In the genomic region with DNA sequence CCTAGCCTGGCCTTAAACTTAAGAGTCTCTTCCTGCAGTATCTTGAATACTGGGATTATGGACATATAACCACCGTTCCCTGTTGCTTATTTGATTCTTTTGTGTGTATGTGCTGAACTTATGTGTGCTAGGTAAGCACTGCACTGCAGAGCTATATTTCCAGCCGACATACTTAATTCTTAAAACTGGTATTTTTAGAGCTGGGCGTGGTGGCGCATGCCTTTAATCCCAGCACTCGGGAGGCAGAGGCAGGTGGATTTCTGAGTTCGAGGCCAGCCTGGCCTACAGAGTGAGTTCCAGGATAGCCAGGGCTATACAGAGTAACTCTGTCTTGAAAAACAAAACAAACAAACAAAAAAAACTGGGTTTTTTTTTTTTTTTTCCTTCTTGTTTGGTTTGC, we compare ENCODE assay signal across 8 mouse cellular contexts. TPM values are rescaled to one million over a fixed set of nuclear protein-coding genes. Genes with fewer than 3 reads are reported as not detected.
DNase-seq lines count a peak whose midpoint lies in the region; ATAC-seq and TF ChIP-seq lines count a peak whose summit lies in the region.
"Not testable (repeated sequence)": the region's sequence is repeated elsewhere in the genome, so short reads cannot be mapped to it uniquely, and the experiment has no call there.

No protein-coding gene starts in this region.

- H3K27me3 ChIP-seq in forebrain, embryonic 12.5 days; heart, embryonic 12.5 days (replicated peaks); hindbrain, embryonic 15.5 days; liver, postnatal 0 days (ENCODE audit: insufficient read depth, low read length); midbrain, embryonic 14.5 days (ENCODE audit: control insufficient read depth, insufficient read depth, low read length); stomach, embryonic 15.5 days (replicated peaks): not testable (repeated sequence)

- H3K4me3 ChIP-seq in brown adipose tissue, adult 24 weeks (ENCODE audit: insufficient read depth, low read depth, low read length): peak overlapping the region; percentile 20; the same call in 1 of the 2 replicates
- H3K4me3 ChIP-seq in forebrain, embryonic 12.5 days (replicated peaks); heart, embryonic 12.5 days; midbrain, embryonic 14.5 days (replicated peaks; ENCODE audit: low read depth, low read length); stomach, embryonic 15.5 days (replicated peaks): not testable (repeated sequence)
- 0 out of 2 replicates have a peak overlapping the region, but pooled peaks have one; percentile 14 for H3K4me3 ChIP-seq in hindbrain, embryonic 15.5 days
- peak overlapping the region; percentile 61 for H3K4me3 ChIP-seq in left cerebral cortex, adult 2 months
- H3K4me3 ChIP-seq in liver, postnatal 0 days (ENCODE audit: low read depth, low read length): peak overlapping the region; percentile 90; the same call in 1 of the 2 replicates

- TF ChIP-seq CTCF in left cerebral cortex, adult 2 months (IDR thresholded peaks at IDR 0.05); liver, postnatal 0 days (IDR thresholded peaks at IDR 0.05; ENCODE audit: low read depth): not testable (repeated sequence)

- not testable (repeated sequence) for TF ChIP-seq EP300 in liver, postnatal 0 days (IDR thresholded peaks at IDR 0.05; ENCODE audit: low read depth)

- H3K4me2 ChIP-seq in forebrain, embryonic 12.5 days: peak overlapping the region; percentile 91
- peak overlapping the region; percentile 26; the same call in 1 of the 2 replicates for H3K4me2 ChIP-seq in heart, embryonic 12.5 days
- peak overlapping the region; percentile 91 for H3K4me2 ChIP-seq in hindbrain, embryonic 15.5 days
- peak overlapping the region; percentile 90 for H3K4me2 ChIP-seq in liver, postnatal 0 days (ENCODE audit: low read depth, low read length)
- peak overlapping the region; percentile 93 for H3K4me2 ChIP-seq in midbrain, embryonic 14.5 days (ENCODE audit: low read length)
- H3K4me2 ChIP-seq in stomach, embryonic 15.5 days: peak overlapping the region; percentile 35

- H3K9ac ChIP-seq in forebrain, embryonic 12.5 days; heart, embryonic 12.5 days; hindbrain, embryonic 15.5 days; liver, postnatal 0 days (replicated peaks); midbrain, embryonic 14.5 days (replicated peaks; ENCODE audit: low read length); stomach, embryonic 15.5 days: not testable (repeated sequence)

- DNase-seq in left cerebral cortex, adult 2 months (ENCODE audit: extremely low spot score in 1 of 2, low spot score in 2 of 2); liver, postnatal 0 days; midbrain, embryonic 14.5 days: not testable (repeated sequence)

- H3K9me3 ChIP-seq in forebrain, embryonic 12.5 days; heart, embryonic 12.5 days (replicated peaks); hindbrain, embryonic 15.5 days; liver, postnatal 0 days (ENCODE audit: low read length); midbrain, embryonic 14.5 days (ENCODE audit: control insufficient read depth, low read length); stomach, embryonic 15.5 days: not testable (repeated sequence)

- not testable (repeated sequence) for ATAC-seq in forebrain, embryonic 12.5 days (ENCODE audit: low FRiP score); heart, embryonic 12.5 days (ENCODE audit: insufficient number of reproducible peaks, low FRiP score); hindbrain, embryonic 15.5 days (ENCODE audit: low FRiP score, low read depth); liver, postnatal 0 days; midbrain, embryonic 14.5 days (ENCODE audit: low FRiP score, low TSS enrichment); stomach, embryonic 15.5 days (ENCODE audit: insufficient read depth, low FRiP score, low read depth)

- intact Hi-C loops in left cerebral cortex, adult 2 months (cut with DNase I): not testable (repeated sequence)

- WGBS in forebrain, embryonic 12.5 days: 90% methylated on average over 6 of the region's 6 CpGs
- WGBS in heart, embryonic 12.5 days: 86% methylated on average over 6 of the region's 6 CpGs
- 98% methylated on average over 6 of the region's 6 CpGs for WGBS in hindbrain, embryonic 15.5 days
- 80% methylated on average over 6 of the region's 6 CpGs for WGBS in liver, postnatal 0 days (ENCODE audit: insufficient replicate concordance)
- WGBS in midbrain, embryonic 14.5 days: 94% methylated on average over 6 of the region's 6 CpGs
- 90% methylated on average over 6 of the region's 6 CpGs for WGBS in stomach, embryonic 15.5 days

- H3K27ac ChIP-seq in brown adipose tissue, adult 24 weeks (replicated peaks; ENCODE audit: low read depth, low read length); forebrain, embryonic 12.5 days; heart, embryonic 12.5 days (ENCODE audit: poor library complexity, severe bottlenecking); hindbrain, embryonic 15.5 days (replicated peaks); left cerebral cortex, adult 2 months; liver, postnatal 0 days (ENCODE audit: low read depth); midbrain, embryonic 14.5 days (replicated peaks; ENCODE audit: low read depth, low read length); stomach, embryonic 15.5 days: not testable (repeated sequence)

- H3K4me1 ChIP-seq in brown adipose tissue, adult 24 weeks (ENCODE audit: control insufficient read depth, insufficient read depth, insufficient read length, low read length): peaks cover 12% of the 10 kb centered on the region
- peaks cover 26% of the 10 kb centered on the region for H3K4me1 ChIP-seq in forebrain, embryonic 12.5 days
- H3K4me1 ChIP-seq in heart, embryonic 12.5 days (replicated peaks); stomach, embryonic 15.5 days: not testable (repeated sequence)
- H3K4me1 ChIP-seq in hindbrain, embryonic 15.5 days (replicated peaks): peaks cover 39% of the 10 kb centered on the region
- H3K4me1 ChIP-seq in liver, postnatal 0 days (ENCODE audit: insufficient read depth): peaks cover 37% of the 10 kb centered on the region
- H3K4me1 ChIP-seq in midbrain, embryonic 14.5 days (ENCODE audit: control insufficient read depth, insufficient read depth, low read length): peaks cover 26% of the 10 kb centered on the region

- not testable (repeated sequence) for H3K36me3 ChIP-seq in forebrain, embryonic 12.5 days (replicated peaks); hindbrain, embryonic 15.5 days; midbrain, embryonic 14.5 days (ENCODE audit: control insufficient read depth, insufficient read depth, low read length); stomach, embryonic 15.5 days
- H3K36me3 ChIP-seq in heart, embryonic 12.5 days: peaks cover 13% of the 10 kb centered on the region
- peaks cover 24% of the 10 kb centered on the region for H3K36me3 ChIP-seq in liver, postnatal 0 days (replicated peaks; ENCODE audit: insufficient read depth, low read length)

RNA-seq across cellular contexts. Expression of gene Dr1, which starts 2.6 kb away (rescaled TPM):
- 17.2 and 19.8 TPM in 2 replicates for polyA plus RNA-seq in brown adipose tissue, adult 24 weeks (2012; ENCODE audit: insufficient read depth, insufficient read length, missing spikeins)
- polyA plus RNA-seq in forebrain, embryonic 12.5 days (2016; fragmentation: Nextera tagmentation; extraction: Ambion mirVana): 54.1 and 54.3 TPM in 2 replicates
- polyA plus RNA-seq in heart, embryonic 12.5 days (2016; fragmentation: Nextera tagmentation; extraction: Ambion mirVana): 32.8 and 33.0 TPM in 2 replicates
- polyA plus RNA-seq in hindbrain, embryonic 15.5 days (2015; fragmentation: Nextera tagmentation; extraction: Ambion mirVana): 39.8 and 41.8 TPM in 2 replicates
- 10 to 100 TPM; 33.9 to 34.8 TPM for total RNA-seq in left cerebral cortex, adult 2 months (2021)
- 16.1 and 17.5 TPM in 2 replicates for polyA plus RNA-seq in liver, postnatal 0 days (2015; fragmentation: Nextera tagmentation; extraction: Ambion mirVana)
- 43.2 and 55.0 TPM in 2 replicates for polyA plus RNA-seq in midbrain, embryonic 14.5 days (2014; fragmentation: Nextera tagmentation; extraction: Ambion mirVana)
- 39.7 and 41.1 TPM in 2 replicates for polyA plus RNA-seq in stomach, embryonic 15.5 days (2015; fragmentation: Nextera tagmentation; extraction: Ambion mirVana)

RNA-seq across cellular contexts. Expression of gene Pigg, which starts 41.1 kb away (rescaled TPM):
- 6.2 and 7.6 TPM in 2 replicates for polyA plus RNA-seq in brown adipose tissue, adult 24 weeks (2012; ENCODE audit: insufficient read depth, insufficient read length, missing spikeins)
- polyA plus RNA-seq in forebrain, embryonic 12.5 days (2016; fragmentation: Nextera tagmentation; extraction: Ambion mirVana): 7.3 and 8.3 TPM in 2 replicates
- 7.7 and 8.1 TPM in 2 replicates for polyA plus RNA-seq in heart, embryonic 12.5 days (2016; fragmentation: Nextera tagmentation; extraction: Ambion mirVana)
- polyA plus RNA-seq in hindbrain, embryonic 15.5 days (2015; fragmentation: Nextera tagmentation; extraction: Ambion mirVana): 4.9 and 5.6 TPM in 2 replicates
- 10 to 100 TPM; 13.1 to 14.1 TPM for total RNA-seq in left cerebral cortex, adult 2 months (2021)
- 1.7 and 1.9 TPM in 2 replicates for polyA plus RNA-seq in liver, postnatal 0 days (2015; fragmentation: Nextera tagmentation; extraction: Ambion mirVana)
- 2.9 and 3.7 TPM in 2 replicates for polyA plus RNA-seq in midbrain, embryonic 14.5 days (2014; fragmentation: Nextera tagmentation; extraction: Ambion mirVana)
- polyA plus RNA-seq in stomach, embryonic 15.5 days (2015; fragmentation: Nextera tagmentation; extraction: Ambion mirVana): 6.5 and 6.7 TPM in 2 replicates

Comparison
In these comparisons a context has a peak if more than half of its experiments do, and no peak if none do; other contexts are left out.
1. H3K4me2 ChIP-seq: peak in every context shown above with its lines; median percentile 93 in midbrain, embryonic 14.5 days; 91 in forebrain, embryonic 12.5 days; 91 in hindbrain, embryonic 15.5 days; 90 in liver, postnatal 0 days; 35 in stomach, embryonic 15.5 days; 26 in heart, embryonic 12.5 days.